Mouse (Mus musculus) gastrocnemius, adult 8-10 months (tissue): Measurements from ENCODE around the gene Atp1a3. TPM values are rescaled to one million over a fixed set of nuclear protein-coding genes. Genes with fewer than 3 reads are reported as not detected.

Experiments
- DNase-seq, 2 experiments: peaks; one replicate each; pipeline ENCODE4 v3.0.0; 2022; ENCODE audit warnings: low spot score in 2 of 2
- microRNA-seq: library from miRNA; unstranded; fragments of <30 nt; microRNA quantifications from one replicate; pipeline ENCODE4 v1.2.0, GENCODE M21; 2022
- total RNA-seq, 4 experiments: library from RNA; stranded (reverse); gene quantifications; 2 replicates each; pipeline ENCODE4 v1.2.4; 2022

The Atp1a3 gene
- total RNA-seq, 4 experiments from 2014 or later: 0.25 to 0.58 (median 0.46) TPM

- DNase-seq: peak; percentile 68 to 69
Measured at GRCm38 (mm10) chr7:24964897-24965535, 40.7 kb downstream of the Atp1a3 start.

- DNase-seq: no peak
Measured at GRCm38 (mm10) chr7:24964288-24964687, 41.5 kb downstream of the Atp1a3 start.

- DNase-seq: no peak
Measured at GRCm38 (mm10) chr7:24955226-24955625, 50.5 kb downstream of the Atp1a3 start.

- no peak for DNase-seq
Measured at GRCm38 (mm10) chr7:24954450-24954849, 51.3 kb downstream of the Atp1a3 start.

GRCm38 (mm10) chr7:24953966-24954365, 51.8 kb downstream of the Atp1a3 start:
- no peak for DNase-seq

- DNase-seq: peak; percentile 25 to 28
Measured at GRCm38 (mm10) chr7:24949958-24950623, 55.7 kb downstream of the Atp1a3 start.

GRCm38 (mm10) chr7:24948774-24949173, 57.0 kb downstream of the Atp1a3 start:
- DNase-seq: no peak

GRCm38 (mm10) chr7:24947316-24948048, 58.3 kb downstream of the Atp1a3 start:
- DNase-seq: no peak

GRCm38 (mm10) chr7:24944257-24944950, 61.4 kb downstream of the Atp1a3 start, which contains the start of gene Gm4881:
Gene Gm4881 (minus strand): TSS chr7:24944494.
- DNase-seq: no peak

GRCm38 (mm10) chr7:24943641-24944040, 62.1 kb downstream of the Atp1a3 start:
- no peak for DNase-seq

- DNase-seq: no peak
Measured at GRCm38 (mm10) chr7:24931651-24932050, 74.1 kb downstream of the Atp1a3 start.

GRCm38 (mm10) chr7:24930475-24930874, 75.3 kb downstream of the Atp1a3 start:
- DNase-seq: no peak

Small RNAs within 50 kb of the gene (microRNA-seq; reads per million reads assigned to microRNA genes)
- gene Mir7046: not detected
- not detected for gene Mir7047

Other genes starting within 250 kb of the Atp1a3 start
- not detected for gene Cd177, start 245.6 kb downstream of the Atp1a3 start, total RNA-seq
- not detected for gene Ceacam10, start 228.8 kb downstream of the Atp1a3 start, total RNA-seq
- not detected for gene Gm9844, start 143.7 kb downstream of the Atp1a3 start, total RNA-seq
- gene Lypd4, start 136.0 kb downstream of the Atp1a3 start, total RNA-seq: not detected
- not detected for gene Dmrtc2, start 135.9 kb downstream of the Atp1a3 start, total RNA-seq
- gene Rps19, start 121.6 kb downstream of the Atp1a3 start, total RNA-seq: 100 to 1,000 TPM; 382 to 444 (median 398) TPM
- gene Cd79a, start 108.6 kb downstream of the Atp1a3 start, total RNA-seq: under 1 TPM in 2 of 4 experiments, not detected in 2; 0.17 to 0.19 TPM
- gene Arhgef1, start 103.0 kb downstream of the Atp1a3 start, total RNA-seq: 10 to 100 TPM; 19.1 to 25.5 (median 22.5) TPM
- not detected for gene Gm4881, start 61.5 kb downstream of the Atp1a3 start, total RNA-seq
- gene Rabac1, start 33.2 kb downstream of the Atp1a3 start, total RNA-seq: 100 to 1,000 TPM; 255 to 297 (median 267) TPM
- 1 to 10 TPM; 1.3 to 3.2 (median 2.2) TPM for gene Grik5, start 66.4 kb upstream of the Atp1a3 start, total RNA-seq
- 1 to 10 TPM; 6.5 to 9.3 (median 9.0) TPM for gene Zfp574, start 66.6 kb upstream of the Atp1a3 start, total RNA-seq
- under 1 TPM in 2 of 4 experiments, not detected in 2; 0.02 to 0.24 TPM for gene Pou2f2, start 173.8 kb upstream of the Atp1a3 start, total RNA-seq
- gene Dedd2, start 214.7 kb upstream of the Atp1a3 start, total RNA-seq: 1 to 10 TPM; 8.0 to 9.2 (median 8.6) TPM
- gene Zfp526, start 215.5 kb upstream of the Atp1a3 start, total RNA-seq: 1 to 10 TPM; 5.5 to 6.4 (median 6.1) TPM
- gene Gsk3a, start 231.9 kb upstream of the Atp1a3 start, total RNA-seq: 10 to 100 TPM; 87.5 to 93.5 (median 90.1) TPM
- gene Erf, start 244.8 kb upstream of the Atp1a3 start, total RNA-seq: 1 to 10 TPM; 4.2 to 5.8 (median 5.7) TPM